Mouse (Mus musculus) right cerebral cortex, postnatal 14 days (tissue): ENCODE results near the gene Aida.
"Not testable (repeated sequence)": the region's sequence is repeated elsewhere in the genome, so short reads cannot be mapped to it uniquely, and the experiment has no call there.

Source experiments
- DNase-seq: peaks from one replicate; pipeline ENCODE4 v3.0.0; 2022

The Aida gene

GRCm38 (mm10) chr1:183322496-183322895 is 26.1 kb downstream of the Aida start:
- DNase-seq = not testable (repeated sequence)

DNA sequence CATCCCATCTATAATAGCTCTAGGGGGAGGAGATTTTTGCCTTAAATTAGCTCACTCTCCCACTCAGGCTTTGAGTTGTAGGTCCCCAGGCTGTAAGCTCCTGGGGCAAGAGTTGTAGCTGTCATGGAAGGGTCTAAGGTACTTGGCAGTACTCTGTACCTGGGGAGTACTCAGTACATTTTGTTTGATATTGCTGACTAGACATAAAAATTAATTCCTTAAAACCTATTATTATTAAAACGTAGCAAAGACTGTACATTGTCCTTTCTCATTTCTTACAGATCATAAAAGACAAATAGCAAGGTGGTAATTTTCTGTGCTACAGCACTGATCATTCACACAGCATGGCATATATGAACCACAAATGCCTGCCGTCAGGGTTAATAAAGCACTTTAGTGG is 27.5 kb downstream of the Aida start:
- DNase-seq = no peak

DNA sequence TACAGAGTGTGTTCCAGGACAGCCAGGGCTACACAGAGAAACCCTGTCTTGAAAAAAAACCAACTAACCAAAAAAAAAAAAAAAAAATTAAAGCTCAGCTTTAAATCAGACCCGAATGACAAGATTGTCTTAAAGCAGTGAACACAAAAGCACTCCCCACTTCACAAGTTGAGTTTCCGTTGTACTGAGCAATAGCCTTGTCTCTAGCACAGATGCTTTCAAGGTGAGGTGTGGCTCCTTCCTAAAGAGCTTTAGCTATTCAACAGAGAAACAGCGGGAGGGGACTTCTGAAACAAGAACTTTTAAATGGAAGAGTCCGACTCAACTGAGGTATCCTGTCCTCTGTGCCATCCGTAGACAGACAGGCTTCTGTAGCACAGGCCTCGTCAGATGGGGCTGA is 28.0 kb downstream of the Aida start:
- DNase-seq = no peak

DNA sequence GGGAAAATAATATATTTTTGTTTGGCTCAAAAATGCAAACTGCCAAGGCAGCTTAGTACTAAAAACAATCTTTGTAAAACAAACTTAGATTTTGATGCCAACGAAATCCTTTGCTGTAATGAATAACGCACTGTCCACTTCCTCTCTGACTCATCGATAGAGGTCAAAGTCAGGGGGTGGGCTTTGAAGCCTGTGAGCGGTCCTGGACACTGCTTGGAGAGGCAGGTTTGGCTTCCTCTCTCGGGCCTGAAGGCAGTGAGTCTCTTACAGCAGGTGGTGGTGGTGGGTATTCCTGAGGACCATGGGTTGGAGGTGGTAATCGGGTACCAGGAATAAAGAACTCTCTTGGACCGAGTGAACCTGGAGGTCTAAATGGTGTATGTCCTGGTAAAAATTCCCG is 30.8 kb downstream of the Aida start:
- no peak for DNase-seq

GRCm38 (mm10) chr1:183342902-183343301 is 46.5 kb downstream of the Aida start:
- not testable (repeated sequence) for DNase-seq

- DNase-seq = peak; percentile 88
These were observed 48.8 kb downstream of the Aida start for GRCm38 (mm10) chr1:183344886-183345816.

GRCm38 (mm10) chr1:183345817-183346195 is 49.4 kb downstream of the Aida start:
- DNase-seq = no peak

GRCm38 (mm10) chr1:183349840-183350239 is 53.5 kb downstream of the Aida start:
- DNase-seq = peak; percentile 26

GRCm38 (mm10) chr1:183358901-183359300 is 62.5 kb downstream of the Aida start:
- DNase-seq = no peak

GRCm38 (mm10) chr1:183362301-183362700 is 65.9 kb downstream of the Aida start:
- DNase-seq = no peak

DNA sequence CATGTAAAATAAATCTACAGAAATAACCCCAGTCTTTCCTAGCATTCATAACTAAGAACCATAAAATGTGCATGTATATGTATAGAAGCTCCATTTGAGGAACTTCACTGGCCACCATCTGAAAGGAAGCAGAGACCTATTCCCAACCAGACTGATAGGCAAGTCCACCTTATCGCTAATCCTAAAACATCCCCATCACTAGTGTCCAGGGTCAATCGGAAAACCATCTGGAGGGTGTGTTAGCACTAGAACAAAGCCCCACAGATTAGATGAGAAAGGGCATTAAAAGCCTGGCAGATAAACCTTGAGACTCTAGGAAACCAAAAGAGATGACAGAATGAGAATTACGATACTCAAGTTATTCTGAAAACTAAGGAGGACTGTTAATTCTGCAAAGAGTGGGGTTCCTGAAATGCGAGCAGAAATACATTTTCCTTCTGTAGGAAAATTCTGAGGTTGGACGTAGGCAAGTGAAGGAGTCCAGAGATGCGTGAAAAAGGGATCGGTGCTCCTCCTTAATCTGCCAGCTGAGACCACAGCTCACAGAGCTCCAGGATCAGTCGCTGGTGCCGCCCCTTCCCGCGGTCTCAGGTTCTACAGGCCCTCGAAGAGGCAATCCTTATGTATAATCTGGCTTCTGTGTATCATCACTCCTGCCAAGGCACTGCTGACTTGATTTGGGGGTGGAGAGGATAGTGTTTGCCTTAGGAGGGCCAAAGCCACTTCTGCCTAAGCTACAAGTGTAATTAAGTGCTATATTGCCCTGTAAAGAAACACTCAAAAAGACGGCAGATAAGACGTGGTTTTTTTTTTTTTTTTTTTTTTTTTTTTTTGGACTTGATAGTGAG is 66.6 kb downstream of the Aida start:
- DNase-seq = no peak

DNA sequence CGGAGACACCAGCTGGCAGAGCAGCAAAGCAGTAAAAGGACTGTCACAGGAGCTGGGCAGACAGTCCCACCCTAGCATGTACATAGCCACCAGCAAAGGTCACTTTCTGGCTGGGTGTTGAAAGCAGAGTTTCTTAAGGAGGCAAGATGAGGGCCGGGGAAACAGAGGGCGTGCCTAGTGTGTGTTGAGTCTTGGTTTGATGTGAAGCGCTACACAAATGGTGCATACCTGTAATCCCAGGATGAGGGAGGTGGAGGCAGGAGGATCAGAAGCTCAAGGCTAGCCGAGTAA is 67.1 kb downstream of the Aida start:
- no peak for DNase-seq

- DNase-seq = no peak
These were observed 70.0 kb downstream of the Aida start for GRCm38 (mm10) chr1:183366361-183366760.

- peak; percentile 38 for DNase-seq
These were observed 72.4 kb downstream of the Aida start for GRCm38 (mm10) chr1:183368601-183369400.

GRCm38 (mm10) chr1:183369427-183370014 is 73.1 kb downstream of the Aida start, which contains the start of gene Mia3:
Mia3 (minus strand) TSS chr1:183369553.
- DNase-seq = peak; percentile 98

GRCm38 (mm10) chr1:183374728-183375127 is 78.3 kb downstream of the Aida start:
- DNase-seq = no peak
